Mouse (Mus musculus) embryonic facial prominence, embryonic 14.5 days (tissue): ENCODE results near the gene Tmem151a. TPM values are rescaled to one million over a fixed set of nuclear protein-coding genes. Genes with fewer than 3 reads are reported as not detected.

Experiments used
- ATAC-seq: fragments of 200-750 bp; cut with Nextera tagmentation; 2 replicates; pipeline ENCODE4 v1.8.0; 2017; ENCODE audit warnings: low read depth, moderate number of reproducible peaks, moderate TSS enrichment
- DNase-seq: peaks from one replicate; pipeline ENCODE4 v3.0.0-alpha.2; 2015; ENCODE audit warnings: low spot score
- H3K27ac ChIP-seq: fragments of 300-500 bp; sonication (generic); replicated peaks from 2 replicates; pipeline ENCODE4 v1.5.1; 2014; ENCODE audit warnings: low read depth, mild to moderate bottlenecking, low read length, moderate library complexity
- H3K27me3 ChIP-seq: fragments of 300-500 bp; sonication (generic); replicated peaks from 2 replicates; pipeline ENCODE4 v1.6.1; 2014; ENCODE audit warnings: low read length; ENCODE audit not compliant: control insufficient read depth, insufficient read depth
- H3K36me3 ChIP-seq: fragments of 300-500 bp; sonication (generic); 2 replicates; pipeline ENCODE4 v1.6.1; 2014; ENCODE audit warnings: low read length, mixed read lengths; ENCODE audit not compliant: control insufficient read depth, insufficient read depth
- H3K4me1 ChIP-seq: fragments of 300-500 bp; sonication (generic); 2 replicates; pipeline ENCODE4 v1.6.1; 2014; ENCODE audit warnings: antibody characterized with exemption, low read length; ENCODE audit not compliant: control insufficient read depth, insufficient read depth
- H3K4me2 ChIP-seq: fragments of 300-500 bp; sonication (generic); 2 replicates; pipeline ENCODE4 v1.6.1; 2014; ENCODE audit warnings: low read depth, mild to moderate bottlenecking, low read length, moderate library complexity, mixed read lengths
- H3K4me3 ChIP-seq: fragments of 300-500 bp; sonication (generic); 2 replicates; pipeline ENCODE4 v1.5.1; 2014; ENCODE audit warnings: low read depth, mild to moderate bottlenecking, low read length
- H3K9ac ChIP-seq: fragments of 300-500 bp; sonication (generic); 2 replicates; pipeline ENCODE4 v1.6.1; 2014; ENCODE audit warnings: low read depth, mild to moderate bottlenecking, low read length, moderate library complexity, mixed read lengths
- H3K9me3 ChIP-seq: fragments of 300-500 bp; sonication (generic); 2 replicates; pipeline ENCODE4 v1.6.1; 2016; ENCODE audit warnings: low read length; ENCODE audit not compliant: control insufficient read depth
- WGBS: fragments of 180-500 bp; shearing (Covaris S2); extraction: QIAGEN DNeasy Blood & Tissue Kit; methylation state at CpG from one replicate; pipeline ENCODE4 v1.1.7; 2014; 5-methylcytosine and 5-hydroxymethylcytosine counted together
- polyA plus RNA-seq: library from polyadenylated mRNA; unstranded; fragments of >200 nt; fragmentation: Nextera tagmentation; extraction: Ambion mirVana; gene quantifications from 2 replicates; pipeline ENCODE4 v1.2.1, GENCODE M21; 2014

Tmem151a gene
- polyA plus RNA-seq, 1 experiment from 2014 or later = 2.6 TPM

- H3K27me3 ChIP-seq = no peaks in the 10 kb centered on the region; the same call in 1 of the 2 replicates
- 0% methylated on average over 15 of the region's 56 CpGs for WGBS
- H3K9me3 ChIP-seq = no peaks in the 10 kb centered on the region
- peak within 1 kb of the TSS; percentile 60 for H3K4me3 ChIP-seq
- no peaks in the 10 kb centered on the region for H3K36me3 ChIP-seq
- ATAC-seq (peak; percentile 56), DNase-seq (peak; percentile 96)
- peak within 1 kb of the TSS; percentile 77 for H3K4me2 ChIP-seq
- peaks cover 45% of the 10 kb centered on the region for H3K4me1 ChIP-seq
- H3K27ac ChIP-seq = peak within 1 kb of the TSS; percentile 88
- H3K9ac ChIP-seq = peak within 1 kb of the TSS; percentile 83
Measured at GRCm38 (mm10) chr19:5067867-5068569, 17.3 kb downstream of the Tmem151a start, which contains the start of gene Cd248. Gene Cd248, plus strand, starts transcription at chr19:5068078.

- Histone ChIP-seq H3K4me3 (peak overlapping the region; percentile 60), H3K4me2 (peak overlapping the region; percentile 77), H3K9me3 (no peaks in the 10 kb centered on the region), H3K27me3 (no peaks in the 10 kb centered on the region; the same call in 1 of the 2 replicates), H3K36me3 (no peaks in the 10 kb centered on the region), H3K4me1 (peaks cover 38% of the 10 kb centered on the region), H3K27ac (peak overlapping the region; percentile 88), H3K9ac (peak overlapping the region; percentile 83)
- WGBS = 4% methylated on average over 15 of the region's 15 CpGs
- no peak for DNase-seq
- ATAC-seq = no peak
Measured at GRCm38 (mm10) chr19:5067040-5067799, 18.1 kb downstream of the Tmem151a start.

DNA sequence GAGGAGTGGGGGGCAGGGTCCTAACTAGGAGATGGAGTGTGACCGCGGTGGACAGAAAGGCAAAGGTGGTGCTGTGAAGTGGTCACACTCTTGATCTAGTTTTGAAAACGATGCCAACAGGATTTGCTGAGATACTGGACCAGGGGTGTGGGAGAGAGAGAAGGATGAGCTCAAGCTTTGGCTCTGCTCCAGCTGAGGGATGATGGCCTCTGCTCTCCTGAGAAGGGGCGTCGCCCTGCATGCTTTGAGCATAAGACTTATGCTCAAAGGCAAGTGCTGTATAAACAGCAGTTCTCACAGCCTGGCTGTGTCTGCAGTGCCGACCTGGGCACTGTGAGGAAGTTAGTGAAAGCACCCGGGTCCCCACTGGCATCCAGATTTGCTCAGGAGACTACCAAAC lies 20.2 kb downstream of the Tmem151a start:
- Histone ChIP-seq H3K27me3 (no peaks in the 10 kb centered on the region; the same call in 1 of the 2 replicates), H3K9ac (no peak overlapping the region), H3K4me3 (no peak overlapping the region), H3K27ac (no peak overlapping the region), H3K4me2 (no peak overlapping the region), H3K36me3 (no peaks in the 10 kb centered on the region), H3K4me1 (peaks cover 47% of the 10 kb centered on the region), H3K9me3 (no peaks in the 10 kb centered on the region)
- ATAC-seq (no peak), DNase-seq (peak; percentile 75)
- WGBS = 50% methylated on average over 7 of the region's 7 CpGs

GRCm38 (mm10) chr19:5062446-5062845 lies 22.9 kb downstream of the Tmem151a start:
- no peaks in the 10 kb centered on the region for H3K27me3 ChIP-seq
- H3K27ac ChIP-seq = no peak overlapping the region
- ATAC-seq (no peak), DNase-seq (no peak)
- H3K4me1 ChIP-seq = peaks cover 46% of the 10 kb centered on the region
- no peak overlapping the region for H3K4me2 ChIP-seq
- 44% methylated on average over 6 of the region's 6 CpGs for WGBS
- H3K36me3 ChIP-seq = no peaks in the 10 kb centered on the region
- H3K9ac ChIP-seq = no peak overlapping the region
- no peaks in the 10 kb centered on the region for H3K9me3 ChIP-seq
- no peak overlapping the region for H3K4me3 ChIP-seq

DNA sequence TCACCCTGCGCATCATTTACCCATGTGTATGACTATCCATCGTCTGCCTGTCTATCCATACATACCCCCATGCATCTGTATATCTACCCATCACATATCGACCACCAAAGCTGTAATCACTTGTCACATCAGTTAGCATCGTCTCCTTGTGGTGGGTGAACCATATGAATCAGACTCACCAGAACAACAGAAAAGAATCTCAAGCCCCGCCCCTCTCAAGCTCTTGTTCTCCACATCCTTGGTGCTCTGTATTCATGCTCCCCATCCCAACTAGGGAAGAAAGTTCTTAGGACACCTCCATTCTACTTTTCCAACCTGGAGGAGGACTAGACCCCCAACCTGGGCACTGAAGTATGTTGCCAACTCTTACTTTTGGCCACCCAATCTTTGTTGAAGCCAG lies 23.3 kb downstream of the Tmem151a start:
- ATAC-seq (no peak), DNase-seq (no peak)
- H3K27me3 ChIP-seq = no peaks in the 10 kb centered on the region
- no peaks in the 10 kb centered on the region for H3K36me3 ChIP-seq
- H3K9me3 ChIP-seq = no peaks in the 10 kb centered on the region
- 85% methylated on average over 5 of the region's 5 CpGs for WGBS
- no peak overlapping the region for H3K4me3 ChIP-seq
- no peak overlapping the region for H3K9ac ChIP-seq
- H3K4me1 ChIP-seq = peaks cover 42% of the 10 kb centered on the region
- no peak overlapping the region for H3K27ac ChIP-seq
- no peak overlapping the region for H3K4me2 ChIP-seq

GRCm38 (mm10) chr19:5060365-5061330 lies 24.7 kb downstream of the Tmem151a start:
- no peaks in the 10 kb centered on the region for H3K9me3 ChIP-seq
- DNase-seq (peak; percentile 73), ATAC-seq (peak; percentile 19)
- H3K4me1 ChIP-seq = peaks cover 38% of the 10 kb centered on the region
- H3K36me3 ChIP-seq = no peaks in the 10 kb centered on the region
- H3K9ac ChIP-seq = no peak overlapping the region
- H3K4me2 ChIP-seq = no peak overlapping the region
- no peak overlapping the region for H3K4me3 ChIP-seq
- H3K27ac ChIP-seq = peak overlapping the region; percentile 52
- no peaks in the 10 kb centered on the region for H3K27me3 ChIP-seq
- WGBS = 31% methylated on average over 5 of the region's 5 CpGs

GRCm38 (mm10) chr19:5058801-5059771 lies 26.2 kb downstream of the Tmem151a start:
- Histone ChIP-seq H3K4me1 (peaks cover 32% of the 10 kb centered on the region), H3K9ac (no peak overlapping the region), H3K27me3 (0 out of 2 replicates have a peak, but pooled peaks cover under 1% of the 10 kb centered on the region), H3K27ac (peak overlapping the region; percentile 54), H3K9me3 (no peaks in the 10 kb centered on the region), H3K36me3 (no peaks in the 10 kb centered on the region), H3K4me2 (peak overlapping the region; percentile 7; the same call in 1 of the 2 replicates), H3K4me3 (no peak overlapping the region)
- peak; percentile 19; the same call in 1 of the 2 replicates for ATAC-seq
- DNase-seq = no peak
- WGBS = 24% methylated on average over 9 of the region's 10 CpGs
